Mouse (Mus musculus): ENCODE data around the gene Hist1h1b.

- no peak for TF ChIP-seq CTCF (IDR thresholded peaks at IDR 0.05; ENCODE audit: borderline replicate concordance, extremely low read depth, insufficient read depth, insufficient read length)
- no peak for TF ChIP-seq POLR2A (IDR thresholded peaks at IDR 0.05; ENCODE audit: borderline replicate concordance, extremely low read depth, insufficient read depth, insufficient read length, poor library complexity, severe bottlenecking)
These were observed 7.6 kb upstream of the Hist1h1b start for GRCm38 (mm10) chr13:21787760-21788593.

Measured in brain, embryonic 14.5 days (tissue).